Mouse (Mus musculus): ENCODE results near the gene Pamr1. TPM values are rescaled to one million over a fixed set of nuclear protein-coding genes. Genes with fewer than 3 reads are reported as not detected.

Pamr1 gene
- 23.2 and 40.1 TPM in 2 replicates for polyA plus RNA-seq (2012; rRNA removed; ENCODE audit: low replicate concordance)

DNA sequence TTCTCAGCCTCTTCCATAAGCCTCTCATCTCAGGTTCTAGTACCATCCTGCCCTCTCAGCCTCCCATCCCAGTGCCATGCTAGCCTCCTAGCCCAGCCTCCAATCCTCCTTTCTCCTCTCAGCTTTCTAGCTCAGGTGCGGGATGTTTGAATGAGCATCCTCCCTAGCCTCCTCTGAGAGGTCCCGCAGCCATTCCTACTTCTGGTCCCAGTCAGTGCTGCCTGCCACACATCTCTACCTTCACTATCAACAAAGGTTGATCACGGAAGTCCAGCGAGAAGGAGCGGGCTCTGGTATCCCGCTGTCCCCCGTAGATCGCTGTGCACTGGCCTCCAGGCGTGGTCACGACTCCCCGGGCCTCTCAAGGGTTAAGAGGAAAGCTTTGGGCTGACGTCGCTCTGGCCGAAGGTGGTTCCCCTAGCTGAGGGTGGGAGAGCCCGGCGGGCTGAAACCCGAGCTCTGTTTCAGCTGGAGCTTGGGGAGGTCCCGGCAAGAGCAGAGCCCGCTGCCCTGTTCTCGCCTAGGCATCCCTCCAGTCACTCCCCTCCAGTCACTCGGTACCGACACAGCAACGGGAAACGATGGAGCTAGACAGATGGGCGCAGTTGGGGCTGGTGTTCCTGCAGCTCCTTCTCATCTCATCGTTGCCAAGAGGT lies at the start of gene Pamr1:
Pamr1 (plus strand) TSS at position 402 of the 656 bp plus-strand sequence.

DNA sequence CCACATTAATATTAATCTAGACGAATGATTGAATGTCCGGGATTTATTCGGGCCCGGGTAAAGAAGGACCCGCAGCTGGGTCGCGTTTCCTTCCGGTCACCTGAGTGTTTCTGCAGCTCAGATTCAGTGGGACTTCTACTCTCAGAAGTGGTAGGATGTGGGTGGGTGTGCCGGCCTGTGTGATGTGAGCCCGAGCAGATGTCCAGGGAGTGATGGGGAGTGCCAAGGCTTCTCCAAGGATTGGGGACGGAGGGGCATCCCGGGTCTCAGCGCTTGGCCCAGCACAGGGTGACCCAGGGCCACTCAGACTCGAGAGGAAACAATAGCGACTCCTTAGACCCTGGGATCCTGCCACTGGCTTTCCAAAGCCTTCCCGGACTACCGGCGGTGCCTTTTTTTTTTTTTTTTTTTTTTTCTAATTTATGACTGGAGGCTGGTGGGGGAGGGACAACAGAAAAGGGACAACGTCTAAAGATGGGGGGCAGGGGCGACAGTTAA lies 108.4 kb downstream of the Pamr1 start, which contains the start of gene Slc1a2:
Slc1a2 (plus strand) TSS at position 497 of the 498 bp plus-strand sequence.

Other genes with a start within 250 kb of the Pamr1 start
- gene Trim44, start 142.2 kb upstream of the Pamr1 start, polyA plus RNA-seq (2012; rRNA removed; ENCODE audit: low replicate concordance): 21.4 and 29.6 TPM in 2 replicates
- gene Fjx1, start 97.5 kb upstream of the Pamr1 start, polyA plus RNA-seq (2012; rRNA removed; ENCODE audit: low replicate concordance): 1.5 and 5.3 TPM in 2 replicates
- 0.66 and 1.3 TPM in 2 replicates for gene Slc1a2, start 108.6 kb downstream of the Pamr1 start, polyA plus RNA-seq (2012; rRNA removed; ENCODE audit: low replicate concordance)

All from mammary gland, adult 2 months (tissue).